Mouse (Mus musculus) large intestine, adult 2 months (tissue): ENCODE measurements around the gene Gm10320. TPM values are rescaled to one million over a fixed set of nuclear protein-coding genes. Genes with fewer than 3 reads are reported as not detected.

Source experiments
- DNase-seq: peaks from one replicate; pipeline ENCODE4 v3.0.0-alpha.2; 2012; ENCODE audit warnings: low read depth, low spot score
- WGBS: fragments of 180-500 bp; shearing (Covaris S2); methylation state at CpG from one replicate; pipeline ENCODE4 v1.1.7; 2018; 5-methylcytosine and 5-hydroxymethylcytosine counted together
- polyA plus RNA-seq: library from polyadenylated mRNA; depleted of rRNA; stranded (reverse); fragments of >200 nt; gene quantifications from 2 replicates; pipeline ENCODE4 v1.2.3, GENCODE M21; 2012

Gene Gm10320
- polyA plus RNA-seq, 1 experiment, result 4.9 TPM

DNA sequence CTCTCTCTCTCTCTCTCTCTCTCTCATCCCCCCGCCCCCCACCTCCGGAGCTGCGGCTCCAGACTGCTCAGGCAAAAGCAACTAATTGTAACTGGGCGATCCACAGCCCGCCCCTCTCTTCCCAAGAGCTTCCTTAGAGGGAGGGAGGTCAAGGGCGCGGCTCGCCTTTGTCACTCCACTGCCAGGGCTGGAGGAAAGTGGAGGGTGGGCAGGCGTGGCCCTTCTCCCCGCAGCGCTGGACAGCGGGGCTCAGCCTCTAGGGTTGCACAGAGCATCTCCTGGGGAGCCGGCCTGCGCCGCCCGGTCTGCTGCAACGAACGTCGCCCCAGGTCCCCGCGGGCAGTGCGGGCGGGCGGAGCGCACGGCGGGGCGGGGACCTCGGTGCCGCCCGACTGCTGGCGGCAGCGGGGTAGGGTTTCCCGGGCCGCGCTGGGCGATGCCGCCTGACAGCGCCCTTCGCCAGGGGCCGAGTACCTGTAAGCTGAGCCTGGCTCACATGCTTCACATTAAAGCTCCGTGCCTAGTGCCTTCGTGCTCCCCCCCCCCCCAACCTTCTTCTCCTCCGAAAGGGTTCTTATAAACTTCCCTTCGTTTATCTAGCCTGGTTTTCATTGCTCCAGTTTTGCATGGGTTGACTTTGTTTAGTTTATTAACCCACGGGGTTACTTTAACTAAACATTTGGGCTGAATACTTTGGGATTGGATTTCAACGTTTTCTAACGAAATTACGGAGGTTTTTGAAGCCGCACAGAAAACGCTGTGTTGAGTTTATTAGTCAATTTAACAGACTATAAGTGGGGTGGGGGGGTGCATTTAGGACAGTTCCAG, 13.1 kb upstream of the Gm10320 start:
- no peak for DNase-seq
- 2% methylated on average over 50 of the region's 51 CpGs for WGBS

DNA sequence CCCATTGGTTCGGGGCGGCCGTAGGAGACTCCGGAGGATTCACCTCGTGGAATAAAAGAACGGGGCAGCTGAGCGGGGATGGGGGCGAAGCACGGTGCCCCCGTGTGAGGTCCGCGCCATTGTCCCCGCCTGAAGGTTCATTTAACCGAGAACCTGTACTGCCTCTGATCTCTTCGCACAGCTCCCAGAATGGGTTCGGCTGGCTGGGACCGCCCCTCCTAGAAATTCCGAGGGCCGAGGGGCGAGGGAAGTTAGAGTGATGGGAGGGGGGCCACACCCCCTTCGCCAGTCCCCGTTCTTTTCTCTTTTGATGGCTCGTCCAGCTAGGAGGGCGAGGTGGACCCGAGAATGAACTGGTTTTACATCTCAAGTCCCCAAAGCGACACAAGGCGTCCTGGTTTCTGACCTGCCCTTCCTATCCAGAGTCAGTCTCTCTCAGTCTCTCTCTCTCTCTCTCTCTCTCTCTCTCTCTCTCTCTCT, 12.4 kb upstream of the Gm10320 start:
- DNase-seq, result no peak
- 4% methylated on average over 27 of the region's 27 CpGs for WGBS

DNA sequence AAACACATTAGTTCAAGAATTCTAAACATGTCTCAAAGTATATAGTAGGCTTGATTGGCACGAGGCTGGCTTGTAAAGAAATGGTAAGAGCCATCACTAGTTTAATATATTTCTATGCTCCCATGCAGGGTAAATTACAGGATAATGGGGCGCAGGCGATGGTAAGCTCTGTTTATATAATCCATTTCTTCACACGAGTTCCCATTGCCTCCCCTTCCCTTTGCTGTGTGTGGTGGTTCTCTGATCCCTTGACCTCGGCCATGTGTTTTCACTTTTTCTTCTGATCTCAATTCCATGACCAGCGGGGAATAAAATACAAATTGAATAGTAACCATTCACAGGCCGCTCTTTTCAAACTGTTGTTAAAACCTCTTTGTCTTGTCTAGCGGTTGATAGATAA, 11.8 kb upstream of the Gm10320 start:
- DNase-seq, result no peak
- WGBS, result 11% methylated on average over 8 of the region's 8 CpGs

DNA sequence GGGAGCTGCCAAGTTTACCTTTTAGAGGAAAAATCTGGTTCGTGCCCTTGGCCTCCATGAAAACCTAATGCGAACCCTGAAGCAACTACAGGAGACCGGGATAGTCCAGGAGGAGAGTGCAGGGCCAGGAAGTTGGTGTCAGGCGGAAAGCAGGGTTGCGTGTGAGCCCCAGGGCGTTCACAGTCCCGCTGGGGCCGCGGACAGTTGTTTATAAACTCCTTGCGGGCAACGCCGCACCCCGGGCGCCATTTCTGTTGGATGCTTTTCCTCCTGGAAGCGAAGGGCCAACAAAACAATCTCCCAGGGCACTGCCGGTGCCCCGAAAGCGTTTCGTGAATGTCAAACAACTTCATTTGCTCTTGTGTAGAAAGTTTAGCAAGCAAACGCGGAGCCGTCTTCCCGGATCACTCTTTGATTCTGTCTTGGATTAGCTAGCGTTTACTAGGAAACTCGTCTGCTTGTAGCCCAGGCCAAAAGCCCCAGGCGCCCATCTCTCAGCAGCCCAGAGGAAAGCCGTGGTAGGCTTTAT, 11.1 kb upstream of the Gm10320 start:
- no peak for DNase-seq
- WGBS, result 1% methylated on average over 27 of the region's 27 CpGs

DNA sequence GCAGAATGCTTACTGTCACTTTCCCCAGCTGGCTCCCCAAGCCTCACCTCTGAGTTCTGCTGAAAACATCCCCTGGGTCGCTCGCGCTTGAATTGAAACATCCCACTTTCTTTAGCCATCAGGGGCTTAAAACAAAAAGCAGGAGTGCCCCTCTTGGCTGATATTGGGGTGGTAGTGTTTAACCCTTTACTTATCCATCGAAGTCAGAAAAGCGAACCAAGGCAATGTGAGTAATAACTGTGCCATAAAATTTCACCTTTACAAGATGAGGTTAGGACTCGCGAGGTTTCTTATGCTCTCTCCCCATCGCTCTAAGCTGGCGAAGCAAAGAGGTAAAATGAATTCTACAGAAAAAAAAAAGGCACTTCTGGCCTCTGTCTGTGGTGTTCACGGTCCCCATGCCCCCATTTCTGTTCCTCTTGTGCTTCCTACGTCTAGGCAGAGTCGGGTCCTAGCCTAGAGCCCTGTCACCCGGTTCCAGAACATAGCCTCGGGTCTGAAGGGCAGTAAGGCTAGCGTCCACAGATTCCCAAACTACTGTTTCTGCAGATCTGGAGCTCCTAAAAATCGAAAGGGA, 10.5 kb upstream of the Gm10320 start:
- 5% methylated on average over 16 of the region's 16 CpGs for WGBS
- no peak for DNase-seq

DNA sequence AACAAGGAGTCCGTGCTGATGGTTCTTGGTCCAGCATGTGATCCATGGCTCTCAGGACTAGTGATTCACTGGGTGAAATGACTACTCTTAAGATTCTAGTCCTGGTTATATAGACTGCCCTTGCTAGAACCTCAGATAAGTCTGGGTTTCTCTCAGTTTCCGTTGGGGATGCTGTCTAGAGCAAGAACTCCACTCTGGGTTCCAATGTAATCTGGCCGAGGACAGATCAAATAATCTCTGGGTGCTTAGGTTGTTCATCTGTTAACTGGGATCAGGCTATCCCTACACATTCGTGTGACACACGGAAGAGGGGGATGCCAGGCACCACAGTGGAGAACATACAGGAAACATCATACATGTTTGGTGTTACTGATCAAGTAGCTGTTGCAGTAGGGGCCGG, 9.5 kb upstream of the Gm10320 start:
- 22% methylated on average over 6 of the region's 6 CpGs for WGBS

DNA sequence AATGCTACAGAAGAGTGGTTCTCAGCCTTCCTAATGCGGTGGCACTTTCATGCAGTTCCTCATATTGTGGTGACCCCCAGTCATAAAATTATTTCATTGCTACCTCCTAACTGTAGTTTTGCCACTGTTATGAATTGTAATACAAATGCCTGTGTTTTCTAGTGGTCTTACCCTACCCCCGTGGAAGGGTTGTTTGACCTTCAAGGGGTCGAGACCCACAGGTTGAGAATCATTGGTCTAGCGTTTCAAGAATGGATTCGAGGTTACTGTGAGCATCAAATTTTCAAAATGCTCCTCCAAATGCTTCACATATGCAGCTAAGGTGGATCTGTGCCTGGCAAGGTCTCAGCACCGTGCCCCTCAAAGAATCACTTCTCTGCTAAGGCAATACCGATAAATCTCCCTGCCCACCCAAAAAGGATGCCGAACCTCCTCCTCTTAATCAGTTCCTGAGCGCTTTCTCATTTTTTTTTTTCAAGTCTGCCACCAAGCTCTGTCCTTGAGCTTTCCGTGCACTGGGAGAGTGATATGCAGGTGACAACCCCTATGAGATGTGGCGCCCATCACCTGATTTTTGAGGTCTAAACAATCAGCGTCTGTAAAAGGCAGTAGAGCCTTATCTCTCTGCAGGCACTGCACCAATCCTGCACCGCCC, 8.8 kb upstream of the Gm10320 start:
- WGBS, result 32% methylated on average over 13 of the region's 13 CpGs
- no peak for DNase-seq

More for the DNA sequence above, 9.5 kb upstream of the Gm10320 start:
- no peak for DNase-seq

DNA sequence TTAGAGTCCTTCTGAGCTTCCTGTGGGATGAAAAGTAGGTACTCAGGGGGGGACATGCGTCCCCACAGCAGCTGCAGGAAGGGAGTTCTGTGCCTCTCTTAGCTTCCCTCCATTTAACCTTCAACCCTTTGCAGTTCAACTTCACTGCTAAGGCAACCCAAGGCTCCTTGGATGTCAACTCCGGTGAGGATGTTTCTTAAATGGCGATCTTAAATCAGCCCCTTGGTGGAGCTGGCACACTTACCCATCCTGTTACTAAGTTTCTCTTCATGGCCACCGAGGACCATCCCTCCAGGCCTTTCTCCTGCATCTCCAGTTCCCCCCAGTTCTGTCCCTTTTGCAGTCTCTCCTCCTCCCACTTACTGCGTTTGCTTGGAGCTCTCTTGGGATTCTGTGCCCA, 6.8 kb upstream of the Gm10320 start:
- DNase-seq, result no peak

DNA sequence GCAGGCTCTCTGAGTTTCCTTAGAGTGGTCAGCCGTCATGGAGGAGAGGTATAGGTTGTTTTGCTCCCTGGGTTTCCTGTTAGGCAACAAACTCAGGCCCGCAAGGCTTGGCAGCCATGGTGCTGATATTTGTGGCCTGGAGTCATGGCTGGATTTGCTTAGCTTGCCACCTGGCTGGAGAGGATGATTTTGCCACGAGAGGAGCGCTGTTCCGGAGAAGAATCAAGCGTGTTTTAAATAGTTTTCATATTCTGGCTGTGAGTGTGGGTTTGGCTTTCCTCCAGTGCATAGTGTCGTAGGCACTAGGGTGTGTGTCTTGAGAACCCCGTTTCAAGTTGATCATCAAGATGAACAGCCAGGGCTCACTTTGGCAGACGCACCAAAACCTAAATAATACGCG, 6.3 kb upstream of the Gm10320 start:
- WGBS, result 64% methylated on average over 11 of the region's 11 CpGs
- DNase-seq, result no peak

More for the DNA sequence above, 6.8 kb upstream of the Gm10320 start:
- 63% methylated on average over 5 of the region's 5 CpGs for WGBS

DNA sequence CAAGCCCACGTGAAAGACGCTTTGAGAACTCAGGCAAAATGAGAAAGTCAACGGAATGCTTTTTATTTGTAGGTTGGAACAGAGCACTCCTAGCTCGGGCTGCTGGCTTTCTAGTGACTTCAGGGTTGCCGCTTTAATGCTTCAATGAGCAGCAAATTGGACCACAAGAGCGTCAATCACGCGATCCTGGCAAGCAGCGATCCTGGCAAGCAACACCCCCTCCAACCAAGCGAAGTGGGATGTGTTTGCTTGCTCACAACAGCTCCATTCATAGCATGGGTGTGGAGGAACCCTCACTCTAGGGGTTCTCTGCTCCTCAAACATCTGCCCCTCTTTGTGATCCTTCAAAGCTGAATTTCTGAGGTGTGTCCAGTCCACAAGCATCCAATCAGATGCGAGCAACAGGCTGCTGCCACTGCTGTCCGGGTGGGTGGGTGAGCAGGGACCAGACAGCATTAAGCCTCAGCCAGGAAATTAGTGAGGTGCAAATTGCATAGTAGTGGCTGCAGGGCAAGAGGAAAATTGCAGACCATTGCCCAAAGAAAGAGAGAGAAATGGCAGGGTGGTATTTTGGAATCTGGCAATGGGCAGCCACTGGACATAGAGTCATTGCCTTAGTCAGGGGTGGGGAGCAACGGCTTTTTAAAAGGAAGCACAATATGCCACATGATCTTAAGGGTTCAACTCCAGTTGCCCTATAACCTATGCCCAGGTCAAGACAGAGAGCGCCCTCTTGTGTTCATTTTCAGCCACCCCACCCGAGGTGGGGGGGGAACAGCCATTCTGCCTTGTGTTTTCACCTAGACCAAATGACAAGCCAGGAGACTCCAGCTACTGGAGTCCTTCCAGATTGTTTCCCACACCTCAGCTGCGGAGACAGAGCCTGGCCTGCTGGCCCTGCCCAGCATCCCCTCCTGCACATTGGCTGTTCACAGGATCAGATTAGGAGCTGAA, 5.4 kb upstream of the Gm10320 start:
- DNase-seq, result no peak
- 20% methylated on average over 16 of the region's 16 CpGs for WGBS

DNA sequence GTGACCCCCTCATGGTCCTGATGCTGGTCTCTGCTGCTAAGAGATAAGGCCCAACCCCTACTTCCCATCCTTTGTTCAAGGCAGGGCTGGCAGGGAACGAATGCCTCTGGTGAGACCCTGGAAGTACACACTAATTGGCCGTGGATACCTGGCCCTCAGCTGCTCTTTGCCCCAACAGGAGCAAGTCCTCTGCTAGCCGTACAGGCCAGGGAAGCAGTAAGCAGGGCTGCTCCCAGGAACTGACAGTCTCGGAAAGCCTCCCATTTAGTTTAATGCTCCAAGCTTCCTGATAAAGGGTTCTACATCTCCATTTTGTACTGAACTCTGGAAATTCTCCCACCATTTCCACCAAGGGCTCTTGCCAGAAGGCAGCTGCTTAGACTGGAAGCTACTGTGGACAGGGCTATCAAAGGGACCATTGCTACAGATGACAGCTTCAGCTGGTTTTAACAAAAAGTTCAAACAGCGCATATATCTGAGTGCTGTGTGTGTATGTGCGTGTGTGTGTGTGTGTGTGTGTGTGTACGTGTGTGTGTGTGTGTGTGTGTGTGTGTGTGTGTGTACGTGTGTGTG, 2.8 kb upstream of the Gm10320 start:
- 63% methylated on average over 8 of the region's 8 CpGs for WGBS
- DNase-seq, result no peak

DNA sequence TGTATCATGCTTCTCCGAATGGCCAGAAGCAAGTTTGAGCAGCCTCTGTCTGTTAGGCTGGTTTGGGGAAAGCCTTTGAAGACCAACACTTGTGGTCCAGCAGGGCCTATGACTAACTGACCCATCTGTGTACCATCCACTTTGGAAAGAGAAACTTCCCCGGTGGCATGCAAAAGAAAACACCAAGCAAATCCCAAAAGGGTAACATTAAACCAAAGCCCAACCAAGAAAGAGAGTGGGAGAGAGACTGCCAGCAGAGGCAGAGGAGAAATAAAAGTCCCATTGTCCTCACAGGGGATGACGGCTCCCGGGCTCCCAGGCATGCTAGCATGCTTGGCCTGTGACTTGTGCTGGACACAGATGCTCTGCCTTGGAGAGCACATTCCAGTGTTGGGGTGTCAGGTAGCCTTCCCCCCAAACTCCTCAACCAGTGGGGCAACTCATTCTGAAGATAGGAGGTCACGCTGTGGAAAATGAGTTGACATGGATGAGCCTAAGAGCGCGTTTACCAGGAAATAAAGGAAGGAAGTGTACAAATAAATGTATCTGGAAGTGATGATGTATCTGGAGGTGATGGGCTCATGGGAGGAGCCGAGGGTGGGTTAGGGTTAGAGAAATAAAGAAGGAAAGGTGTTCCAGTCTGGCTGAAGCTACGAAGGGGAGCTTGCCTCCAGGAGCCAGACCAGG, 911 bp upstream of the Gm10320 start:
- DNase-seq, result no peak
- 62% methylated on average over 9 of the region's 9 CpGs for WGBS

DNA sequence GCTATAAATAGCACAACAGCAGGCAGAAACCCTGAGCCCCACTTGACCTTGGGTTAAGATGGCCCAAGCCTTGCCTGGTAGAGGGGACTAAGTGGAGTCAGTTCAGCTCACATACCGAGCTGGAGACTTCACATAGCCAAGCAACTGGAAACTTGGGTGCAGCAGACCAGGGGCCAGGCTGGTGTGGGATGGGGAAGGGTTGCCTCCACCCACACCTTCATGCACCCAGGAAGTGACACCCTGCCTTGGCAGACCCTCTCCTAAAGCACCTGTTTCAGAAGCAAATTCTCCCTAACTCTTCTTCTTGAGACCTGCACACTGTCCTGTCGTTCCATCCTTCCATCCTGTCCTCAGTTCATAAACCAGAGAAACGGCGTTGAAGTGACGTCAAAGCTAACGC, 5.1 kb downstream of the Gm10320 start:
- DNase-seq, result no peak

DNA sequence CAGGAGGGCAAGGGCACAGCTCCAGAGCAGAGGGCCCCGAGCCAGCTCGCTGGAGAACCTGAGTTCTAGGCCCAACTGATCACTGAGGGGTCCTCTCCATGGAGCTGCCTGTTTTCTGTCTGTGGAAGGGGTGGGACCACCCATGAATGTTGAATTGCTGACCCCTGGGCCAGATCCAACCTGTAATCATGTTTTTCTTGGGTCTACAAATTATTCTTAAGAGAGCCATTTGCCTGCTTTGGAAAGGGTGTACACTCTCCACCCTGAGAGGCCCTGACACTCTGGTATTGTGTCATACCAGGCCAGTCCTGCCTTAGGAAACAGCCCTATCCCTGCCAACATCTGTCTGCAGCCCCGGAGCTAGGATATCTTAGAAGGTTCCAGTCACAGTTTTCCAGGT, 5.6 kb downstream of the Gm10320 start:
- 79% methylated on average over 3 of the region's 3 CpGs for WGBS
- no peak for DNase-seq

More for the DNA sequence above, 5.1 kb downstream of the Gm10320 start:
- 83% methylated on average over 6 of the region's 6 CpGs for WGBS

DNA sequence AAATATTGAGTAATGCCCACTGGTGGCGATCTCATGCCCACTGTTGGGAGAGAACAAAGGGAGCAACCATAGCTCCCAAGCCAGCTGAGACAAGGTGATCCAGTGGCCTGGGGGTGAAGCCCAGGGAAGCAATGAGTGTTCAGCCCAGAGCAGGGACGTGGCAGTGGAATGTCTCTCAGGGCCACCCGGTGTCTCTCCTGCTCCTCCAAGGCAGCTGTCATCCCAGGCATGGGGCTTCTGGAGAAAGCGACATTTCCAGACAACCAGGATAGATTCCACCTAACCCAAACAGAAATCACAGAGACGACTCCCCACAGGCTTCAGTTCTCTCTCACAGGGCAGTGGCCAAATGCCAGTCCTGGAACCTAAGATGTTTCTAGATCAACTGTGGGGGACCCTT, 6.4 kb downstream of the Gm10320 start:
- no peak for DNase-seq
- 84% methylated on average over 5 of the region's 5 CpGs for WGBS

DNA sequence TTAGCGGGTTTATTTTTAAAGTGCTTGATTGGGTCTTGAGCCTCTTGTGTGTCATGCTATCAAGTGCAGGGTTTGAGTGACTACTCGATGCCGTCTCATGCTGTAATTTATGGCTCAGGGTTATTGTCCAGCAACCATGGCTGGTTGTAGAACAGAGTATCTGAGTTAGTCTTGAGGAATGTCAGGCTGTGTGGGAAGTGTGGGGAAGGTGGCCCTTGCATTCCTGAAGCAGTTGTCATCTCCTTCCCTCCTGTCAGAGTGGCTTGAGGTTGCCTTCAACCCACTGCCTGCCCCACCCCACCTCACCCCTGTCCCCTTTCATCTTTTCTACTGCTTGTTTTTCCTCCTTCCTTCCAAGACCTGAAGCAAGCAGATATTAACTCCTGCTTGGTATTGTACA, 13.8 kb downstream of the Gm10320 start:
- 65% methylated on average over 3 of the region's 3 CpGs for WGBS
- DNase-seq, result no peak

DNA sequence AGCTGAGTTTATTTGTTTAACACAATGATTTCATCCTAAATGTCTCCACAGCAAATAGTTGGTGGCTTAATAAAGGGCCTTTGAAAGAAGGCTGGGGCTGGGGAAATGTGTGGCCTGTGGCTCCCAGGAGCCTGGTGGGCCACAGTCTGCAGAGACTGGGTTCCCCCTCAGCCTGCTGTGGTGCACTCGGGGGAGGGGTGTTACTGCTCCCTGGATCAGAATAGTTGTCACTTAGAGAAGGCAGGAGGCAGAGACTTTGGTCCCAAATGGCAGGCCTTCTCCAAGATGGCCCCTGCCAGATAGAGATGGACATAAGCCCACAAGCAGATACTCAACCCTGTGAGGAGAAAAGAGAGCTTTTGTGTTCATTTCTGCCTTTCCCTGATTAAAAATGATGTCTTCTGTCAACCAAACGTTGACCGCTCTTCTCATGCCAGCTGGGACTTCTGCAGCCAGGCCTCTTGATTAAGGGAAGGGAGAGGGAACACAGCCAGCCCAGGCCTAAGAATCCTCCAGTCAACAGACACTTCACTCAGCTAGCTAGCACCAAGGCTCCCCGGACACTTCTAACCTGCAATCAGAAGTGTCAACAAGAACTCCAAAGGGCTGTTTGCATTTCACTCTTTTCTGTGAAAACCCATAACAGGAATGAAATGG, 14.8 kb downstream of the Gm10320 start:
- WGBS, result 59% methylated on average over 4 of the region's 4 CpGs
- DNase-seq, result no peak
